Mouse (Mus musculus) olfactory bulb, adult 2 months (tissue): ENCODE data around the gene Pla2g1b. TPM values are rescaled to one million over a fixed set of nuclear protein-coding genes. Genes with fewer than 3 reads are reported as not detected.

Source experiments
- H3K27ac ChIP-seq: fragments of 200-500 bp; 2 replicates; pipeline ENCODE4 v1.5.1; 2012; ENCODE audit warnings: low read depth, low read length; ENCODE audit not compliant: insufficient read depth
- H3K4me1 ChIP-seq: fragments of 200-500 bp; 2 replicates; pipeline ENCODE4 v1.6.1; 2012; ENCODE audit warnings: low read length; ENCODE audit not compliant: control insufficient read depth, insufficient read depth
- H3K4me3 ChIP-seq: fragments of 200-500 bp; 2 replicates; pipeline ENCODE4 v1.5.1; 2012; ENCODE audit warnings: mild to moderate bottlenecking, low read depth, low read length, moderate library complexity; ENCODE audit not compliant: insufficient read depth
- CTCF ChIP-seq: fragments of 200-500 bp; IDR thresholded peaks from 2 replicates; pipeline ENCODE4 v1.5.1; 2012; ENCODE audit warnings: low read depth, mild to moderate bottlenecking, low read length, moderate library complexity; ENCODE audit not compliant: insufficient read depth
- POLR2A ChIP-seq: fragments of 200-500 bp; IDR thresholded peaks from 2 replicates; pipeline ENCODE4 v1.6.1; 2012; ENCODE audit warnings: mild to moderate bottlenecking, low read depth, low read length, moderate library complexity; ENCODE audit not compliant: insufficient read depth
- WGBS: fragments of 180-500 bp; shearing (Covaris S2); methylation state at CpG from one replicate; pipeline ENCODE4 v1.1.7; 2018; 5-methylcytosine and 5-hydroxymethylcytosine counted together
- polyA plus RNA-seq: library from polyadenylated mRNA; stranded (reverse); fragments of >200 nt; gene quantifications from 2 replicates; pipeline ENCODE4 v1.2.4, GENCODE M21; 2012; ENCODE audit warnings: low replicate concordance; ENCODE audit not compliant: missing spikeins, insufficient read depth, insufficient read length

Pla2g1b gene
- polyA plus RNA-seq, 1 experiment: not detected

- H3K27ac ChIP-seq: peak overlapping the region; percentile 56
- TF ChIP-seq CTCF (no peak), POLR2A (no peak)
- WGBS: 55% methylated on average over 15 of the region's 15 CpGs
- no peak overlapping the region for H3K4me3 ChIP-seq
- H3K4me1 ChIP-seq: peaks cover 31% of the 10 kb centered on the region
These were observed 43.3 kb downstream of the Pla2g1b start for GRCm38 (mm10) chr5:115509321-115509761.

- 60% methylated on average over 15 of the region's 15 CpGs for WGBS
- Histone ChIP-seq H3K4me1 (peaks cover 38% of the 10 kb centered on the region), H3K27ac (peak overlapping the region; percentile 56), H3K4me3 (no peak overlapping the region)
- TF ChIP-seq CTCF (no peak), POLR2A (no peak)
These were observed 44.0 kb downstream of the Pla2g1b start for GRCm38 (mm10) chr5:115509790-115510689.

GRCm38 (mm10) chr5:115512375-115512774, 46.3 kb downstream of the Pla2g1b start:
- Histone ChIP-seq H3K4me1 (peaks cover 39% of the 10 kb centered on the region), H3K4me3 (no peak overlapping the region), H3K27ac (no peak overlapping the region)
- no peak for TF ChIP-seq CTCF
- no peak for TF ChIP-seq POLR2A
- WGBS: 95% methylated on average over 7 of the region's 7 CpGs

GRCm38 (mm10) chr5:115513246-115513645, 47.2 kb downstream of the Pla2g1b start:
- TF ChIP-seq POLR2A (no peak), CTCF (no peak)
- WGBS: 97% methylated on average over 14 of the region's 14 CpGs
- peaks cover 31% of the 10 kb centered on the region for H3K4me1 ChIP-seq
- H3K27ac ChIP-seq: no peak overlapping the region
- H3K4me3 ChIP-seq: no peak overlapping the region

GRCm38 (mm10) chr5:115513721-115514120, 47.7 kb downstream of the Pla2g1b start:
- TF ChIP-seq CTCF (no peak), POLR2A (no peak)
- H3K27ac ChIP-seq: no peak overlapping the region
- H3K4me3 ChIP-seq: no peak overlapping the region
- H3K4me1 ChIP-seq: peaks cover 27% of the 10 kb centered on the region
- 94% methylated on average over 16 of the region's 16 CpGs for WGBS

GRCm38 (mm10) chr5:115514346-115514745, 48.3 kb downstream of the Pla2g1b start:
- Histone ChIP-seq H3K4me1 (peaks cover 24% of the 10 kb centered on the region), H3K4me3 (no peak overlapping the region), H3K27ac (no peak overlapping the region)
- TF ChIP-seq CTCF: no peak
- TF ChIP-seq POLR2A: no peak
- WGBS: 84% methylated on average over 6 of the region's 6 CpGs

GRCm38 (mm10) chr5:115514896-115515587, 49.0 kb downstream of the Pla2g1b start:
- Histone ChIP-seq H3K4me3 (no peak overlapping the region), H3K27ac (no peak overlapping the region), H3K4me1 (peaks cover 20% of the 10 kb centered on the region)
- TF ChIP-seq CTCF (no peak), POLR2A (no peak)
- 31% methylated on average over 20 of the region's 20 CpGs for WGBS

GRCm38 (mm10) chr5:115516081-115516907, 50.2 kb downstream of the Pla2g1b start:
- Histone ChIP-seq H3K4me3 (no peak overlapping the region), H3K27ac (no peak overlapping the region), H3K4me1 (peaks cover 23% of the 10 kb centered on the region)
- no peak for TF ChIP-seq CTCF
- TF ChIP-seq POLR2A: no peak
- WGBS: 80% methylated on average over 32 of the region's 32 CpGs
